Mouse (Mus musculus) spleen, adult 2 months (tissue): Measurements from ENCODE around the gene Nrros.

Experiments used
- CTCF ChIP-seq: fragments of 200-500 bp; IDR thresholded peaks from 2 replicates; pipeline ENCODE4 v1.5.1; 2011; ENCODE audit warnings: mild to moderate bottlenecking, inconsistent platforms; ENCODE audit not compliant: insufficient read depth, insufficient read length, insufficient replicate concordance; ENCODE audit errors: extremely low read depth
- POLR2A ChIP-seq: fragments of 200-500 bp; IDR thresholded peaks from 2 replicates; pipeline ENCODE4 v1.6.1; 2011; ENCODE audit warnings: low read depth, low read length, inconsistent platforms

DNA sequence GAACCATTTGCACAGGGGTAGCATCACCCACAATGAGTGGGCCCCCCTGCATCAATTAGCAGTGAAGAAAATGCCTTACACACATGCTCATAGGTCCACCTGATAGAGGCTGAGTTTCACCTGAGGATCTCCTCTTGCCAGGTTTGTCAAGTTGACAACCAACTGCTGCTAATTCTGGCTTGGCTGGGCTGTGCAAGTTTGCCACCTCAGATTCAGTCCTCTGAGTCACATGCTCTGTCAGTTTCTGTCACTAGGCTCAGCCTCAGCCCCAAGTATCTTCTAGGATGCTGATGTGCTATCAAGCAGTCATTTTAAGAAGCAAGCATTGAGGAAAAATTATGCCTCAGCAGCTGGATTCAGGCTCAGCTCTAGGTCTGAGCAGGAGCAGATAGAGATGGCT lies 48.8 kb upstream of the Nrros start:
- TF ChIP-seq CTCF (no peak), POLR2A (no peak)
